ENCODE assay signal across 21 mouse cellular contexts in genomic region chr13:107709828-107710227, GRCm38 (mm10).
"Had no signal": no experiment of that assay in that cellular context is flagged by ENCODE, and none has a peak within 500 bp of the region (broad histone marks: within the 10 kb centered on the region; RNA-seq: fewer than 3 reads in every experiment).

No protein-coding gene starts in this region.

- H3K27me3 ChIP-seq: kidney, embryonic 15.5 days; limb, embryonic 12.5 days; limb, embryonic 15.5 days; lung, embryonic 15.5 days; midbrain, embryonic 13.5 days; neural tube, embryonic 13.5 days had no signal

- H3K4me3 ChIP-seq: kidney, embryonic 15.5 days; limb, embryonic 12.5 days; limb, embryonic 15.5 days; lung, embryonic 15.5 days; midbrain, embryonic 10.5 days; midbrain, embryonic 13.5 days; myocyte; neural tube, embryonic 13.5 days had no signal

- ATAC-seq: intestine, postnatal 0 days; midbrain, embryonic 13.5 days; midbrain, embryonic 16.5 days had no signal

- H3K36me3 ChIP-seq: kidney, embryonic 15.5 days; limb, embryonic 12.5 days; limb, embryonic 15.5 days; lung, embryonic 15.5 days; midbrain, embryonic 10.5 days; midbrain, embryonic 13.5 days; neural tube, embryonic 13.5 days had no signal

- DNase-seq: kidney, adult 8-10 months; kidney, postnatal 10 days; kidney, postnatal 36 days; left cerebral cortex, postnatal 4 days; lung, postnatal 36 days; right cerebral cortex, postnatal 4 days; thymus, postnatal 25 days had no signal

- H3K4me1 ChIP-seq: kidney, embryonic 15.5 days; limb, embryonic 12.5 days; limb, embryonic 15.5 days; lung, embryonic 15.5 days; midbrain, embryonic 13.5 days; neural tube, embryonic 13.5 days had no signal

- H3K9me3 ChIP-seq: kidney, embryonic 15.5 days; limb, embryonic 12.5 days; limb, embryonic 15.5 days; lung, embryonic 15.5 days; midbrain, embryonic 10.5 days; midbrain, embryonic 13.5 days; neural tube, embryonic 13.5 days had no signal

- H3K4me2 ChIP-seq: kidney, embryonic 15.5 days; limb, embryonic 12.5 days; limb, embryonic 15.5 days; liver, embryonic 11.5 days; lung, embryonic 15.5 days; midbrain, embryonic 13.5 days; neural tube, embryonic 13.5 days had no signal

- H3K27ac ChIP-seq: kidney, embryonic 15.5 days; limb, embryonic 12.5 days; limb, embryonic 15.5 days; liver, embryonic 14.5 days; lung, embryonic 15.5 days; midbrain, embryonic 10.5 days; midbrain, embryonic 13.5 days; neural tube, embryonic 13.5 days; stomach, postnatal 0 days had no signal

- H3K9ac ChIP-seq: kidney, embryonic 15.5 days; limb, embryonic 12.5 days; limb, embryonic 15.5 days; liver, embryonic 14.5 days; liver, postnatal 0 days; lung, embryonic 15.5 days; midbrain, embryonic 13.5 days; neural tube, embryonic 13.5 days had no signal
